Mouse (Mus musculus): Measurements from ENCODE around the gene Efr3b. TPM values are rescaled to one million over a fixed set of nuclear protein-coding genes. Genes with fewer than 3 reads are reported as not detected.
"Not testable (repeated sequence)": the region's sequence is repeated elsewhere in the genome, so short reads cannot be mapped to it uniquely, and the experiment has no call there.

Efr3b gene
- polyA plus RNA-seq, 1 experiment from 2014 or later, result 3.4 TPM

DNA sequence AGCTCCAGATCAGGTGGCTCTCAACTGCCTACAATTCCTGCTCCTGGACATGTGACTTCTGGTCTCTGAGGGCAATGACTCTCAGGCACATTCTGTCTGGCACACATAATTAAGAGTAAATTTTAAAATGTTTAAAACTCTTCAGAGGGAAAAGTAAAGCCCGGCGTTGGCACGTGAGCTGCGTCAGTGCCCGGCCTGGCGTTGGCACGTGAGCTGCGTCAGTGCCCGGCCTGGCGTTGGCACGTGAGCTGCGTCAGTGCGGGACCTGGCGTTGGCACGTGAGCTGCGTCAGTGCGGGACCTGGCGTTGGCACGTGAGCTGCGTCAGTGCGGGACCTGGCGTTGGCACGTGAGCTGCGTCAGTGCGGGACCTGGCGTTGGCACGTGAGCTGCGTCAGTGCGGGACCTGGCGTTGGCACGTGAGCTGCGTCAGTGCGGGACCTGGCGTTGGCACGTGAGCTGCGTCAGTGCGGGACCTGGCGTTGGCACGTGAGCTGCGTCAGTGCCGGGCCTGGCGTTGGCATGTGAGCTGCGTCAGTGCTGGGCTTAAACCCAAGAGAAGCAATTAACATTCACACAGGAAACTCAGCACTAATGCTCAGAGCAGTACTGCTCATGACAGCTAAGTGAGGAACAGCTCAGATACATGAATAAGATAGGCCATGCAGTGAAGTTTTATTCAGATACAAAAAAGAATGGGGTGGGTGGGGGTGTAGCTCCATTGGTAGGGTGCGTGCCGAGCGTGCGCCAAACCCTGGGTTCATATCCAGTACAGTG, 108.4 kb downstream of the Efr3b start:
- not testable (repeated sequence) for H3K36me3 ChIP-seq (ENCODE audit: insufficient read depth, low read length); H3K4me2 ChIP-seq (replicated peaks; ENCODE audit: low read depth, low read length); H3K27me3 ChIP-seq (ENCODE audit: insufficient read depth, low read length); H3K4me3 ChIP-seq (ENCODE audit: low read length); ATAC-seq (ENCODE audit: low FRiP score, low TSS enrichment); H3K9me3 ChIP-seq (ENCODE audit: low read length); H3K27ac ChIP-seq (ENCODE audit: low read length); H3K4me1 ChIP-seq (ENCODE audit: insufficient read depth, low read length); H3K9ac ChIP-seq (replicated peaks; ENCODE audit: low read length)
- 94% methylated on average over 34 of the region's 47 CpGs for WGBS

DNA sequence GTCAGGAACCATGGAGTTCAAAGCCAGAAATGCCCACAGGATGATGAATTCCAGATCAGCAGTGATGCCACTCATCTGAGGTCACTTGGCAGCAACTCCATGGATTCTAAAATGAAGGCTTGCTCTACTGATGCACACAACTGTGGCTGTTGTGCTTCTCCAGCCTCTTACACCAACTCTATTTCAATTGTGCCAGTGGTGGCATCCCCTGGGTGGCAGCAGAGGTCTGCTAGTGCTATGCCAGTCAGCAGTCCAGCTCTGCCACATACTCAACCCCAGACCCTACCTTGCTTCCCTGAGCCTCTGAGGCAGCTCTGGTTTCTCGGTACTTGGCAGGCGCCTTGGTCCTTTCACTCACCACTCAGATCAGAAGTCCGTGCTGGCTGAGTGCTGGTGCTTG, 109.9 kb downstream of the Efr3b start:
- no peaks in the 10 kb centered on the region for H3K4me1 ChIP-seq (ENCODE audit: insufficient read depth, low read length)
- WGBS, result 76% methylated on average over 3 of the region's 3 CpGs
- no peaks in the 10 kb centered on the region for H3K9me3 ChIP-seq (ENCODE audit: low read length)
- H3K27me3 ChIP-seq (ENCODE audit: insufficient read depth, low read length), result no peaks in the 10 kb centered on the region
- H3K9ac ChIP-seq (replicated peaks; ENCODE audit: low read length), result no peak overlapping the region
- H3K36me3 ChIP-seq (ENCODE audit: insufficient read depth, low read length), result no peaks in the 10 kb centered on the region
- ATAC-seq (ENCODE audit: low FRiP score, low TSS enrichment), result no peak
- H3K4me2 ChIP-seq (replicated peaks; ENCODE audit: low read depth, low read length), result no peak overlapping the region
- H3K27ac ChIP-seq (ENCODE audit: low read length), result no peak overlapping the region
- no peak overlapping the region for H3K4me3 ChIP-seq (ENCODE audit: low read length)

DNA sequence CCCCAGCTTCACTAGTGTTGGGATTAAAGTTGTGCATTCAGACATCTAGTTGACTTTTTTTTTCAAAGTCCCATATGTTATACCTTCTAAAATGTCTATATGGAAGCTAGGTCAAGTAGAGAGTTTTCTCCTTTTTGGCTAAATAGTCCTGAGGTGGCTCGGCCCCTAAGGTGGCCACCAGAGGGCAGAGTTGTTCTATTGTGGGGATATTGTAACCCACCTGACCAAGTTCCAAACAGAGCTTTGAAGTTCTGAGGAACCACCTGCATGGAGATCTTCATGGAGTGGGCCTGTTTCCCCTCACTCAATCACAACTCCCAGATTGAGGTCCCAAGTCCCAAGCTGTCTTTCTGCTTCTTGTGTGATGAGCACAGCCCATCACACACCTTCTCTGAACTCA, 112.6 kb downstream of the Efr3b start:
- H3K9ac ChIP-seq (replicated peaks; ENCODE audit: low read length), result no peak overlapping the region
- WGBS, result 0% methylated on average over 1 of the region's 1 CpGs
- 0 out of 2 replicates have a peak, but pooled peaks cover 3% of the 10 kb centered on the region for H3K4me1 ChIP-seq (ENCODE audit: insufficient read depth, low read length)
- H3K27ac ChIP-seq (ENCODE audit: low read length), result no peak overlapping the region
- H3K36me3 ChIP-seq (ENCODE audit: insufficient read depth, low read length), result no peaks in the 10 kb centered on the region
- no peak overlapping the region for H3K4me3 ChIP-seq (ENCODE audit: low read length)
- H3K9me3 ChIP-seq (ENCODE audit: low read length), result no peaks in the 10 kb centered on the region
- no peaks in the 10 kb centered on the region for H3K27me3 ChIP-seq (ENCODE audit: insufficient read depth, low read length)
- no peak overlapping the region for H3K4me2 ChIP-seq (replicated peaks; ENCODE audit: low read depth, low read length)
- ATAC-seq (ENCODE audit: low FRiP score, low TSS enrichment), result peak; percentile 59; the same call in 1 of the 2 replicates

DNA sequence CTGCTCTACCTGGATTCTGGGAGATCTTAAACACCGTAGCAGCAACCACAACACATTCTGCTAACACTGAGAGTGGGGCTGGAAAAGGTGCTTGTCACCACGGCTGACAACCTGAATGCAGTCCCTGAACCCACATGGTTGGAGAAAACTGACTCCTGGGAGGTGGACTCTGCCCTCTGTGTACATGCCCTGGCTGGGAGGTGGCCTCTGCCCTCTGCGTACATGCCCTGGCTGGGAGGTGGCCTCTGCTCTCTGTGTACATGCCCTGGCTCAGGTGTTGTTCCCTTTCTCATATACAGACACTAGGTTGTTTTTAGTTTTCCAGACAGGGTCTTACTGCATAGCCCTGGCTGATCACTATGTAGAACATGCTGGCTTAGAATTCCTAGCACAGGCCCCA, 119.3 kb downstream of the Efr3b start:
- Histone ChIP-seq H3K36me3 (ENCODE audit: insufficient read depth, low read length) (peaks cover 5% of the 10 kb centered on the region; the same call in 1 of the 2 replicates), H3K4me1 (ENCODE audit: insufficient read depth, low read length) (peaks cover 13% of the 10 kb centered on the region), H3K4me3 (ENCODE audit: low read length) (no peak overlapping the region), H3K27ac (ENCODE audit: low read length) (no peak overlapping the region), H3K9ac (replicated peaks; ENCODE audit: low read length) (no peak overlapping the region), H3K9me3 (ENCODE audit: low read length) (no peaks in the 10 kb centered on the region), H3K27me3 (ENCODE audit: insufficient read depth, low read length) (no peaks in the 10 kb centered on the region), H3K4me2 (replicated peaks; ENCODE audit: low read depth, low read length) (no peak overlapping the region)
- no peak for ATAC-seq (ENCODE audit: low FRiP score, low TSS enrichment)
- 81% methylated on average over 3 of the region's 3 CpGs for whole genome bisulfite sequencing

DNA sequence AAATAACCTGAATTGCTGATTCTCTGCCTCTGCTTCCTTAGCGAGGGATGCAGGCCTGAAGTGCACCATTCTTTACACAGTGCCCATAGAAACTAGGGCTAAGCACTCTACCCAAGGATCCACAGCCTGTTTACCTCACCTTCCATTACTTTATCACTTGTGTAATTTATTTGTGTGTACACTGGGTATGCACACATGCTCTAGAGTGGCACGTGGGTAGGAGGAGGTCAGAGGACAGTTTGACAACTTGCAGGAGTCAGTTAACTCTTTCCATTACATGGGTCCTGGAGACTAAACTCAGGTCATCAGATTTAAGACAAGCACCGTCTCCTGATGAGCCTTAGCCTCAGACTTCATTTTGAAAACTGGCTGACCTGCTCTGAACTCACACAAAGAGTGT, 120.1 kb downstream of the Efr3b start:
- no peaks in the 10 kb centered on the region for H3K9me3 ChIP-seq (ENCODE audit: low read length)
- no peak overlapping the region for H3K27ac ChIP-seq (ENCODE audit: low read length)
- no peak for ATAC-seq (ENCODE audit: low FRiP score, low TSS enrichment)
- WGBS, result 60% methylated on average over 3 of the region's 3 CpGs
- peaks cover 13% of the 10 kb centered on the region for H3K4me1 ChIP-seq (ENCODE audit: insufficient read depth, low read length)
- no peak overlapping the region for H3K9ac ChIP-seq (replicated peaks; ENCODE audit: low read length)
- no peak overlapping the region for H3K4me3 ChIP-seq (ENCODE audit: low read length)
- H3K36me3 ChIP-seq (ENCODE audit: insufficient read depth, low read length), result peaks cover 6% of the 10 kb centered on the region; the same call in 1 of the 2 replicates
- H3K27me3 ChIP-seq (ENCODE audit: insufficient read depth, low read length), result no peaks in the 10 kb centered on the region
- no peak overlapping the region for H3K4me2 ChIP-seq (replicated peaks; ENCODE audit: low read depth, low read length)

DNA sequence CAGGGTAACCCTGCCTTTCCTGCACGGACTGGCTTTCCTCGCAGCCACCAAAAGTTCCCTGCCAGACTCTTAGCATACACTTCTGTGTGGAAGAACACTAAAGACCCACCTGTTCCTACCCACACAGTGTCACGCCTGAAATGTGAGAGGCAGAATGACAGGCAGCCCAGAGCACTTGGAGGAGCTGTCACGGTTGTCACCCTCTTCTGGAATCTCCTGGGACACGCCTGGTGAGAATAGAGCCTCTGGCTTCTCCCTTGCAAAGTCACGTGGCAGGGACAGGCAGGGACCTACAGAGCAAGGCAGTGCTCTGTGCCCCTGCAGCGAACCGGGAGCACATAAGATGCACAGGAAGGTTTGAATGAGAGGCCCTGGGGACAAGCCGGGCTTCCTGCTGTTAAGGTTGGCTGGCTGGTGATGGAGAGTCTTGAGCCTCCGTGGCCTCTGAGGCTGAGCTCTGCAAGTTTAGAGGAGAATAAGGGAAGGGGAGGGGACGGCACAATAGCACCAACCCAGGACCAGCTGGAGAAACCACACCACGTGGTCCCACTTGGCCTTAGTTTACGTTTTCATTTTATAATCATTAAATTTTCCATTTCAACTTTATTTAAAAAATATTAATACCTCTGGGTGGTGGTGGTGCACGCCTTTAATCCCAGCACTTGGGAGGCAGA, 120.9 kb downstream of the Efr3b start:
- peak; percentile 81 for ATAC-seq (ENCODE audit: low FRiP score, low TSS enrichment)
- Histone ChIP-seq H3K9ac (replicated peaks; ENCODE audit: low read length) (0 out of 2 replicates have a peak overlapping the region, but pooled peaks have one; percentile 23), H3K4me3 (ENCODE audit: low read length) (no peak overlapping the region), H3K27me3 (ENCODE audit: insufficient read depth, low read length) (no peaks in the 10 kb centered on the region), H3K4me2 (replicated peaks; ENCODE audit: low read depth, low read length) (peak overlapping the region; percentile 17), H3K4me1 (ENCODE audit: insufficient read depth, low read length) (peaks cover 13% of the 10 kb centered on the region), H3K9me3 (ENCODE audit: low read length) (no peaks in the 10 kb centered on the region), H3K36me3 (ENCODE audit: insufficient read depth, low read length) (peaks cover 6% of the 10 kb centered on the region; the same call in 1 of the 2 replicates), H3K27ac (ENCODE audit: low read length) (no peak overlapping the region)
- WGBS, result 22% methylated on average over 14 of the region's 14 CpGs

DNA sequence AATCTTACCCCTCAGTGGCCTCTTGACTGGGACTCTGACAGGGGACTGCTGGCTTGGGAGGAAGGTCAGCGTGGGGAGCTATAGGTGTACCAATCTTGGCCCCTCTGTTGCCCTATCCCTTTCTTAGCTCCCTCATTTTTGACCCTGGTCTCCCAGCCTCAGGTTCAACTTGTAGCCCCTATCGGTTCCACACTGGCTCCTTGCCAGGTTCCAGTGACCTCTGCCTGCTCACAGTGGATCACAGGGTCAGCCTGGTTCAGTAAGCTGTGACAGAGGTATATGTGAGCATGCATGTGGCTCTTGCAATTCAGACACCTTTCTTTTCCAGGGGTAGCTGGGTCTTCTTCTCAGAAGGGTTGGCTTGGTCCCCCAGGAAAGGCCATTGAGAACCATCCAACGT, 122.9 kb downstream of the Efr3b start:
- Histone ChIP-seq H3K4me2 (replicated peaks; ENCODE audit: low read depth, low read length) (no peak overlapping the region), H3K36me3 (ENCODE audit: insufficient read depth, low read length) (peaks cover 6% of the 10 kb centered on the region; the same call in 1 of the 2 replicates), H3K9me3 (ENCODE audit: low read length) (no peaks in the 10 kb centered on the region), H3K27me3 (ENCODE audit: insufficient read depth, low read length) (no peaks in the 10 kb centered on the region), H3K4me3 (ENCODE audit: low read length) (no peak overlapping the region), H3K9ac (replicated peaks; ENCODE audit: low read length) (no peak overlapping the region), H3K27ac (ENCODE audit: low read length) (no peak overlapping the region), H3K4me1 (ENCODE audit: insufficient read depth, low read length) (peaks cover 9% of the 10 kb centered on the region)
- ATAC-seq (ENCODE audit: low FRiP score, low TSS enrichment), result no peak
- WGBS, result 67% methylated on average over 3 of the region's 3 CpGs

Other genes starting within 250 kb of the Efr3b start
- 82.9 and 88.1 TPM in 2 replicates for gene Dnmt3a, start 232.9 kb downstream of the Efr3b start, polyA plus RNA-seq (2015; fragmentation: Nextera tagmentation; extraction: Ambion mirVana)
- gene Pomc, start 84.0 kb downstream of the Efr3b start, polyA plus RNA-seq (2015; fragmentation: Nextera tagmentation; extraction: Ambion mirVana), result 2.5 and 2.7 TPM in 2 replicates
- gene Dnajc27, start 43.7 kb upstream of the Efr3b start, polyA plus RNA-seq (2015; fragmentation: Nextera tagmentation; extraction: Ambion mirVana), result 7.7 and 8.4 TPM in 2 replicates
- gene Adcy3, start 94.2 kb upstream of the Efr3b start, polyA plus RNA-seq (2015; fragmentation: Nextera tagmentation; extraction: Ambion mirVana), result 9.9 and 10.7 TPM in 2 replicates
- 7.1 and 7.8 TPM in 2 replicates for gene Ptrhd1, start 195.1 kb upstream of the Efr3b start, polyA plus RNA-seq (2015; fragmentation: Nextera tagmentation; extraction: Ambion mirVana)
- 14.0 and 15.7 TPM in 2 replicates for gene Cenpo, start 195.4 kb upstream of the Efr3b start, polyA plus RNA-seq (2015; fragmentation: Nextera tagmentation; extraction: Ambion mirVana)

Measured in kidney, embryonic 16.5 days (tissue).